Mouse (Mus musculus): ENCODE data around the gene Apobec3.
A peak's percentile ranks its signal among the peaks of the same experiment; 100 is the strongest.
"Not testable (repeated sequence)": the region's sequence is repeated elsewhere in the genome, so short reads cannot be mapped to it uniquely, and the experiment has no call there.

Gene Apobec3

DNA sequence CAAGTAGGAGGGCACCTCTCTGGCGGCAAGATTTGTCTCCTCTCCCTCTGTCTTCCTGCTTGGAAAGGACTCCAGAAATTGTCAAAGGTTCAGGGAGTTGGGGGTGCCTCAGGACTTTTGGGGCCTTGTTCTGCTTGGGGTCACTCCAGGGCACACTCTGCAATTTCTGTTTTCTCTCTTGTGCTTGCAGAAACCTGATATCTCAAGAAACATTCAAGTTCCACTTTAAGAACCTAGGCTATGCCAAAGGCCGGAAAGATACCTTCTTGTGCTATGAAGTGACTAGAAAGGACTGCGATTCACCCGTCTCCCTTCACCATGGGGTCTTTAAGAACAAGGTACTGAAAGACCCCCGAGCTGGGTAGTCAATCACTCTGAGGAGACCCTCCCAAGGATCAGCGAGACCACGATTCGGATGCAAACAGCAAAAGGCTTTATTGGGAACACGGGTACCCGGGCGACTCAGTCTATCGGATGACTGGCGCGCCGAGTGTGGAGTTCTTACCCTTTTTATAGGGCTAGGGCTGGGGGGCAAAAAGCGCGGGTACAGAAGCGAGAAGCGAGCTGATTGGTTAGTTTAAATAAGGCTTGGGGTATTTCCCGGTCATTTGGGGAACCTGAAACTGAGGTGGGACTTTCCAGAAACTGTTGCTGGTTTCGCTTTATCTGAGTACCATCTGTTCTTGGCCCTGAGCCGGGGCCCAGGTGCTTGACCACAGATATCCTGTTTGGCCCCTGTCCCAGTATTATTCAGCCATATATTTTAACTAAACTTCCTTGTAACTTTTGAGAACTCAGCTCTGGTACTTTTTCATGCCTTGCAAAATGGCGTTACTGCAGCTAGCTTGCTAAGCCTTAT, 4.0 kb downstream of the Apobec3 start:
- not testable (repeated sequence) for DNase-seq (ENCODE audit: low spot score)

- no peak for DNase-seq (ENCODE audit: low spot score)
Observed at GRCm38 (mm10) chr15:79896080-79896725, 4.7 kb downstream of the Apobec3 start.

DNA sequence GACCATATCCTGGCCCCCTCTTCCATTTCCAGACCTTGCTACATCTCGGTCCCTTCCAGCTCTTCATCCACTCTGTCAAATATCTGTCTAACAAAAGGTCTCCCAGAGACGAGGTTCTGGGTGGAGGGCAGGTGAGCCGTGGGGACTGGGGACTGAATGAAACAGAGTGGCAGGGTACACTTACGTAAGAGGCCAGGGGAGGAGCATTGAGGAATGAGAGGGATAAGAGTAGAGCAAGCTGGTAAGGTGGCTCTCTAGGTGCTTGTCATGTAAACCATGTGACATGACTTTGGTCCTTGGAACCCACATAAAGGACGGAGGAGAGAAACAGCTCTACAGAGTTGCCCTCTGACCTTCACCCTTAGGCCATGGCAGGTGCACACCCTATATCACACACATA, 7.5 kb downstream of the Apobec3 start:
- no peak for DNase-seq (ENCODE audit: low spot score)

- DNase-seq (ENCODE audit: low spot score): no peak
Observed at GRCm38 (mm10) chr15:79899828-79900510, 8.5 kb downstream of the Apobec3 start.

DNA sequence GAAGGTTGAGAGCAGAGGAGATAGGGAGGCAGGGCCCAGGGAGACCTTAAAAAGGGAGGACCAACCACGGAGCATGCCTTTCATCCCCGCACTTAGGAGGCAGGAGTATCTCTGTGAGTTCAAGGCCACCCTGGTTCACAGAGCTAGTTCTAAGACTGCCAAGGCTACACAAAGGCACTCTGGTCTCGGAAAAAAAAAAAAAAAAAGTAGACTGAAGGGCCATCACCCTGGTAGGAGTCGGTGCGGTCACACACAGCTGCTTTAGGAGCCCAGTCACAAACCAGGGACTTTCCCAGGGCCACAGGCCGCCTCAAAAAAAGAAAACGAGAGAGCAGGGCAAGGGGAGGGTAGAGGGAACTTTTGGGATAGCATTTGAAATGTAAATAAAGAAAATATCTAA, 9.3 kb downstream of the Apobec3 start:
- no peak for DNase-seq (ENCODE audit: low spot score)

DNA sequence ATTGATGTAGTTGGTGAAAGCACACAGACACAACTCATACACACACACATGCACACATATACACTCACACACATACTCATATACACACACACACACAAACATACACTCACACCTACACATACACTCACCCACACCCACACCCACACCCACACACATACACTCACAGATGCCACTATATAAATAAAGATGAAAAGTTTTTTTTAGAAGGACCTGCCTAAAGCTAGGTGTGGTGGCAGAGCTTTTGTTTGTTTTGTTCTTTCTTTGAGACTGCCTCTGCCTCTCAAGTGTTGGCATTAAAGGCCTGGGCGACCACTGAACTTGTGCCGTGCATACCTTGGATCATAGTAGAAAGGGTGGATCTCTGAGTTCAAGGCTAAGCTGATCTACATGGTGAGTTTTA, 9.9 kb downstream of the Apobec3 start:
- no peak for DNase-seq (ENCODE audit: low spot score)

DNA sequence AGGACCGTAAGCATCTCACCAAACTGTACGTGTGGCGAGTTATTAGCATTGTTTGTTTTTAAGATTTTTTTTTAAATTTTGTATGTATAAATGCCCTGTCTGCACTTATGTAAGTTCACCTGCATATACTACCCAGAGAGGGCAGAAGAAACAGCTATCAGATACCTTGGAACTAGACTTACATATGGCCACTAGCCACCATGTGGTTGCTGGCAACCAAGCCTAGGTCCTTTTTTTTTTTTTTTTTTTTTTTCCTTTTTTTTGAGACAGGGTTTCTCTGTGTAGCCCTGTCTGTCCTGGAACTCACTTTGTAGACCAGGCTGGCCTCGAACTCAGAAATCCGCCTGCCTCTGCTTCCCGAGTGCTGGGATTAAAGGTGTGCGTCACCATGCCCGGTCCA, 11.6 kb downstream of the Apobec3 start:
- DNase-seq (ENCODE audit: low spot score): not testable (repeated sequence)

GRCm38 (mm10) chr15:79903963-79904362, 12.5 kb downstream of the Apobec3 start:
- DNase-seq (ENCODE audit: low spot score): no peak

DNA sequence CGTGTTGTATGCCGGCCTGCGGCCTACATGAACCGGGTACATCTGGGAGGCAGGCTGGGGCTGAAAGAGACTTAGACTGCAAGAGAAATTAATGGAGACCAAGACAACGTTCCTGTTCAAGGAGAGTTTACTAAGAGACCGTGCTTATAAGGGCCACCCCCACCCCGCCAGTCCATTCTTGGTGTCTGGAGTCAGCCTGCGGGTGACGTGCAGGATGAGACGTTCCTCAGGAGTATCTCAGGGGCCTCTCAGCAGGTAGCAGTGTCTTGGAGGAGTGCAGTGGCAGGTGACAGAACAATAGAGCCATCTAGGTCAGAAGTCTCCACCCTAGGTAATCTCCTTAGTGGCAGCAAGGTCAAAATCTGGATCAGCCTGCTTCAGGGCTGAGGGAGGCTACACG, 13.2 kb downstream of the Apobec3 start:
- not testable (repeated sequence) for DNase-seq (ENCODE audit: low spot score)

- no peak for DNase-seq (ENCODE audit: low spot score)
Observed at GRCm38 (mm10) chr15:79905211-79905610, 13.8 kb downstream of the Apobec3 start.

GRCm38 (mm10) chr15:79906855-79907254, 15.4 kb downstream of the Apobec3 start:
- no peak for DNase-seq (ENCODE audit: low spot score)

DNA sequence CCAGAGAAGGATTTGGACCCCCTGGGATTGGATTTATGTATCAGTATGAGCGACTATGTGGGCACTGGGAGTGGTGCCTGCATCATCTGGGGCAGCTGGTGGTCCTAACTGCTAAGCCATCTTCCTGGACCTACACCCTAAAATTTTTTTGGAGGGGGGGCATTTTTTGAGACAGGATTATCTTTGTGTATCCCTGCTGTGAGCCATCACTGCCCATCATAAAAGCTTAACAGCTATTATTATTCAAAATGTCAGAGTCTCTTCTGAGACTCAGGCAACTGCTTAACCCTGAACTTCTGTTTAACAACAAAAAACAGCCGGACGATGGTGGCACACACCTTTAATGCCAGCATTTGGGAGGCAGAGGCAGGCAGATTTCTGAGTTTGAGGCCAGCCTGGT, 17.5 kb downstream of the Apobec3 start:
- not testable (repeated sequence) for DNase-seq (ENCODE audit: low spot score)

DNA sequence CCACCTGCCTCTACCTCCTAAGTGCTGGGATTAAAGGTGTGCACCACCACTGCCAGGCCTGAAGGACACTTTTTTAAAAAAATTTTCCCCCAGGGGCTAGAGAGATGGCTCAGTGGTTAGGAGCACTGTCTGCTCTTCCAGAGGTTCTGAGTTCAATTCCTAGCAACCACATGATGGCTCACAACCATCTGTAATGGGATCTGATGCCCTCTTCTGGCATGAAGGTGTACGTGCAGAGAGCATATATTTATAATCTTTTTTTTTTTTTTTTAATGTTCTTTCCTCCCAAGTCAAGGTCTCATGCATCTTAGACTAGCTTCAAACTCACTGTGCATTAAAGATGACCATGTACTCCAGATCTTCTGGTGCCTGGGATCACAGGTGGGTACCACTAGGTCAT, 19.4 kb downstream of the Apobec3 start:
- DNase-seq (ENCODE audit: low spot score): not testable (repeated sequence)

DNA sequence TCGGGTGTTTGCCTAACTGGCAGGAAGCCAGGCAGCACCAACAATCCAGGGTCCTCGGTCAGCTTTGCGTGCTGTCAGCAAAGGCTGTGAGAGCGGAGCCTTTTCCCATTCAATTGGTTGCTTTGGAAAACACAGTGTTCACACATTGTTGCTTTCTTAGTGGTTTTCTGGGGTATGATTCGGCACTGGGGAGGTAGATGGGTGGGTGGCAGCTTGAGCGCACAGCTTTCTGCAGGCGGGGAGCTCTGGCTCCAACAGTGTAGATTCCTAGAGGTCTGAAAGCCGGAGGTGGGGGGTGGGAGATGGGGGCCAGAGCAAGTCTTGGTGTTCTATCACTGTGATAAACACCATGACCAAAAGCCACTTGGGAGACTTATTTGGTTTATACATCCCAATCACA, 19.9 kb downstream of the Apobec3 start:
- no peak for DNase-seq (ENCODE audit: low spot score)

- no peak for DNase-seq (ENCODE audit: low spot score)
Observed at GRCm38 (mm10) chr15:79913761-79914346, 22.4 kb downstream of the Apobec3 start.

DNA sequence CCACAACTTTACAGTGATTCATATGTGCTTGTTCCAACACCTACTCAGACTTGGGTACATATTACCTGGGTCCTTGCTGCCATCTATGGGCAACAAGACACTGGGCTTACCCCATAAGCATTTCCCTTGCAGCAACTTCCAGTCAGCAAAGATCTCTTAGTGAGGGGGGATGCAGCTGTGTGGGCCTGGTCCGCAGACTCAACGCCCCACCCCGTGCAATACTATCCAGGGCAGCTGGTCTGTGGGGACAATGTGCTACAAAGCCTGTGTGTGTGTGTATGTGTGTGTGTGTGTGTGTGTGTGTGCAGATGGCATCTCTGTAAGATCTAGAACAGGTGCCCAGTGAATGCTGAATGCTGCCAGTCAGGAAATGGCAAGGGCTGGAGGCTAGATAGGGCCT, 22.9 kb downstream of the Apobec3 start:
- DNase-seq (ENCODE audit: low spot score): no peak

DNA sequence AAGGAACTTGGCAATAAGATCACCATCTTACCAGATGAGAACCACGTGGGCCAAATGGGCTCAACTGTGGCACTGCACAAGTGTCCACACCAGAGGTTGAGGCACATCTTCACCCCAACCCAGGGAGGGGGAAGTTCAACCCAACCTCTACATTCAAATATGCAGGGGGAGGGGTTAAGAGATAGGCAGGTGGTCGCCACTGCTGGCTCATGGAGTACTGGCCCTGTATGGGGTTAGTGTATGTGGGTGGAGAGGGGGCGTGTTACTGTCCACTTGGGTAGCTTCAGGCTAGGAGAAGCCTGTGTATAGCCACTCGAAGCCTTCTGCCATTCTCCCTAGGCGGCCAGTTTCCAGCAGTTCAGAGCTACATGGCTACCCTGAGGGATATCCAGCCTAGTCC, 24.7 kb downstream of the Apobec3 start:
- DNase-seq (ENCODE audit: low spot score): no peak

DNA sequence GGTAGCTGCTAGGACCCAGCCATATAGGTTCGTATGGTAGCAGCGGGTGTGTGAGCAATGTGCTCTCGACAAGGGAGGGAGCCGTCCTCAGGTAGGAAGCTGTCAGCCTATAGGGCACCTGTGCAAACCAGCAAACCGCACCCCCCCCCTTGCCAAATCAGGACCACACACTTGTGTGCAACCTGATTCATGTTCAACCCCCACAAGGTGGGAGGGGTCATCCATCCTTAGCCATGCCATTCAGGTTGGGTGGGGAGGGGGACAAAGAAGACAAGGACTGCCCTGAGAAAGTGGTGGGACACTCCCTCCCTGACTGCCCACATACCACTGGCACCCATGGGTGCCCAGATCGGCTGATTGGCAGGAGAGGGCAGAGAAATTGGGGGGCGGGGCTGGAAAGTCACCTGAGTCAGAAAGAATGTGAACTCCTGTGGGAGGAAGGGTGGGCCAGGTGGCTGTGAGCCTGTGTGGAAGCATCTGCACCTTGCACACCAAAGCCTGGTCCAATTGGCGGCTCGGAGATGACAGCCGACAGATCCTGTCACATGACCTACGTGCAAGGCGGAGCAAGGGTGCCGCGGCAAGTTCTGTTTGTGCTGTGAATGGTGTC, 25.8 kb downstream of the Apobec3 start:
- no peak for DNase-seq (ENCODE audit: low spot score)

DNA sequence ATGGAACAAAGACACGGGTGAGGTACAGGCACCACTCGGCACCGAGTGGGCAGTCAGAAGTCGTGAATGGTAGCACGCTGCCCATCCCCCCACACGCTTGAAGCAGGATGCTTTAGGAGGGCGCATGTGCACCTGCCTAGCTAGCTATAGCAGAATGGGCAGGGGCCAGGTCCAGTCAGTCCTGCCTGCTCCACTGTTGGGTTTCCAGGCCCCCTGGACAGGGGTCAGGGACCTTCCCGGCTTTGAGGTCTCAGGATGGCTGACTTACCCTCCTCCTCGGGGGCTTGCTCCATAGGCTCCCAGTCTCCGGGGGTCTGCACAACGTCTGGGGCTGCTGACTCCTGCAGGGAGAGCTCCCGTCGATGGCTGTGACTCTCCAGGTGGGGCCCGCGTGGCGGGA, 27.0 kb downstream of the Apobec3 start:
- no peak for DNase-seq (ENCODE audit: low spot score)

- DNase-seq (ENCODE audit: low spot score): no peak
Observed at GRCm38 (mm10) chr15:79919787-79920186, 28.3 kb downstream of the Apobec3 start.

DNA sequence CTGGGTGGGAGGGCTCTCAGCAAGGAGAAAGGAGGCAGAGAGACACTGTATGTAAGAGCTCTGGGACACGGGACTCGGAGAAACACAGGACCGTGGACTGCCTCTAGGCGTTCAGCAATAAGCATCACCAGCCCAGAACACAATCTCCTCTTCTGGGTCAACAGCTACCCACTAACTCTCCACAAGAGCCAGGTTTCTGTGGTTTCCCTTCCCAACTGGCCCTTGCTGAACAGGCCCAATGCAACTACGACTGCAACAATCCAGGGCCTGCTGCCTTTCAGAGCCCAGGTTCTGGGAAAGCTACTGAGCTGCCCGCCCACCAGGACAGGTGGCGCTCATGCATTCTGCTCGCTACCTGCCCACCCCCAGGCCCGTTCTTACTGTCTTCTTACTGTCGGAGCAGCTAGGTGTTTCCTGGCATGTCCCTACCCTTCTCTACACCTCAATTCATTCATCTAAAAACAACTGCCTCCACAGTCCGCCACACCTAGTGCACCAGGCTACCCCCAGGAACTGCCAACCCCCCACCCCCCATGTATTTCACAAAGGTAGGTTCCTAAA, 35.5 kb downstream of the Apobec3 start:
- no peak for DNase-seq (ENCODE audit: low spot score)

DNA sequence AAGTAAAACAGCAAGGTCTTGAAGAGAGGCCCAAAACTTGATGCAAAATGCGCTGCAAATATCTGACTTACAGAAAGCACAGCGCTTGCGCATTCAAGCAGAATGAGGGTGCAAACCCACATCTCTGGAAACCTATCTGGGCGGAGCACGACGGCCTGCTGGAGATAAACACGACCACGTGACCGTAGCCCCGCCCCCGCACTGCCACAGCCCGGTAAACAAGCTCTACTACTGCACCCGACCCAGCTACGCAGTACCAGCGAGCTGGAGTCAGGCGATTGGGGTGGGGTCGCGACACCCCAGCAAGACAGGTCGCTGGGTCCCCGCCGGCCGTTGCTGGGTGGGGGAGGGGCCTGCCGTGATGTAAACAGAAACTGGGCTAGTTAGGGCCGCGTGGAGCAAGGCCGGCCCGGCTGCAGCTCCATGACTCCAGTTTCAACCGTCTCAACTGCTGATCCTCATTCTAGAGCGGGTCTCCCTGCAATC, 36.2 kb downstream of the Apobec3 start:
- peak; percentile 84 for DNase-seq (ENCODE audit: low spot score)
